Mouse (Mus musculus) lung, adult 2 months (tissue): ENCODE data around the gene Orai3. TPM values are rescaled to one million over a fixed set of nuclear protein-coding genes. Genes with fewer than 3 reads are reported as not detected.
A peak's percentile ranks its signal among the peaks of the same experiment; 100 is the strongest.

ENCODE experiments used
- DNase-seq: peaks from one replicate; pipeline ENCODE4 v3.0.0; 2022
- H3K4me1 ChIP-seq: fragments of 200-500 bp; 2 replicates; pipeline ENCODE4 v1.6.1; 2011; ENCODE audit warnings: low read length; ENCODE audit not compliant: control insufficient read depth, insufficient read depth
- H3K4me3 ChIP-seq: fragments of 200-500 bp; replicated peaks from 2 replicates; pipeline ENCODE3; 2011; ENCODE audit warnings: low read depth, mild to moderate bottlenecking, control low read depth, low read length; ENCODE audit errors: extremely low read depth
- CTCF ChIP-seq: fragments of 200-500 bp; IDR thresholded peaks from 2 replicates; pipeline ENCODE4 v1.5.1; 2011; ENCODE audit warnings: mild to moderate bottlenecking, low read length, control low read depth; ENCODE audit not compliant: insufficient read depth
- POLR2A ChIP-seq: fragments of 200-500 bp; IDR thresholded peaks from 2 replicates; pipeline ENCODE4 v1.6.1; 2011; ENCODE audit warnings: low read depth, mild to moderate bottlenecking, control low read depth, low read length, borderline replicate concordance; ENCODE audit errors: extremely low read depth
- WGBS: fragments of 180-500 bp; shearing (Covaris S2); methylation state at CpG from one replicate; pipeline ENCODE4 v1.1.7; 2018; 5-methylcytosine and 5-hydroxymethylcytosine counted together
- polyA plus RNA-seq: library from polyadenylated mRNA; depleted of rRNA; stranded (reverse); fragments of >200 nt; gene quantifications from 2 replicates; pipeline ENCODE4 v1.2.3, GENCODE M21; 2012

Orai3 gene
- polyA plus RNA-seq, 1 experiment = 45.6 TPM

GRCm38 (mm10) chr7:127808821-127809220 is 39.2 kb downstream of the Orai3 start:
- no peak for DNase-seq
- H3K4me1 ChIP-seq = no peaks in the 10 kb centered on the region
- TF ChIP-seq CTCF (no peak), POLR2A (no peak)
- no peak overlapping the region for H3K4me3 ChIP-seq
- WGBS = 69% methylated on average over 5 of the region's 5 CpGs

- DNase-seq = no peak
- WGBS = 88% methylated on average over 1 of the region's 1 CpGs
- no peak overlapping the region for H3K4me3 ChIP-seq
- TF ChIP-seq CTCF (no peak), POLR2A (no peak)
- H3K4me1 ChIP-seq = no peaks in the 10 kb centered on the region; the same call in 1 of the 2 replicates
Measured at GRCm38 (mm10) chr7:127809846-127810245, 40.2 kb downstream of the Orai3 start.

DNA sequence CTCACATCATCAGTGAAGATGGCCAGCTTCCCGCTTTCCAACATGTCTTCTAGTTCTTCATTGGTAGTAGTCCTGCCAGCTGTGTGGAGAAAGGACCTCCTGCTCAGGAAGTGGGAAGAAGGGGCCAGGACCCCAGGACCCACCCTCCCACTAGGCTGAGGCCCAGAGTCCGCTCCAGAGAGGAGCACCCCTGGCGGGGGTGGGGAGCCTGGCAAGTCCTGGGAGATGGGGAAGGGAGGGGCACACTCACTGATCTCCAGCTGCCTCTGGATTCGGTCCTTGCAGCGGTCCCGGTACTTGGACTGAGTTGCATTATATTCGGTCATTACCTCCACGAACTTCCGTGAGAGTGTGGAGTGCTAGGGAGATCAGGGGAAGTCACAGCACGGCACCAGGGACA is 41.0 kb downstream of the Orai3 start:
- TF ChIP-seq POLR2A (no peak), CTCF (no peak)
- no peaks in the 10 kb centered on the region; the same call in 1 of the 2 replicates for H3K4me1 ChIP-seq
- DNase-seq = no peak
- H3K4me3 ChIP-seq = no peak overlapping the region
- WGBS = 80% methylated on average over 10 of the region's 10 CpGs

DNA sequence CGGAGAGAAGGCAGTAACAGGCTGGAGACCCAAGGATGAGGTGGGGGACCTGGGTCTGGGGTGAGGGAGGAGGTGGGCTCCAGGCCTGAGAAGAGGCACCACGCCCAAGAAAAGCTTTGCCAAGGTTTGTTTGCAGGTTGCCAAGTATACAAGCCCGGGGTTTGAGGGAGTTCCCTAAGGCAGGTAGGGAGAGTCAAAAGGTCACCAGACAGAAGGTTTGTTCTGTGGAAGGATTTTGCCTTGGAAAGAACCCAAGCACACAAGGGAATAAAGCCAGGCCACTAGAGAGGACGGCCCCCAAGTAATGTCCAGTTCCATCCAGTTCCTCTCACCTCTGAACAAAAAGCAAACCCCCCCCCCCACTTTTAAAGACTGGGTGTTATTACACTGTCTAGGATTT is 41.6 kb downstream of the Orai3 start:
- no peak for DNase-seq
- Histone ChIP-seq H3K4me3 (no peak overlapping the region), H3K4me1 (no peaks in the 10 kb centered on the region; the same call in 1 of the 2 replicates)
- TF ChIP-seq POLR2A (no peak), CTCF (no peak)
- 73% methylated on average over 4 of the region's 4 CpGs for WGBS

DNA sequence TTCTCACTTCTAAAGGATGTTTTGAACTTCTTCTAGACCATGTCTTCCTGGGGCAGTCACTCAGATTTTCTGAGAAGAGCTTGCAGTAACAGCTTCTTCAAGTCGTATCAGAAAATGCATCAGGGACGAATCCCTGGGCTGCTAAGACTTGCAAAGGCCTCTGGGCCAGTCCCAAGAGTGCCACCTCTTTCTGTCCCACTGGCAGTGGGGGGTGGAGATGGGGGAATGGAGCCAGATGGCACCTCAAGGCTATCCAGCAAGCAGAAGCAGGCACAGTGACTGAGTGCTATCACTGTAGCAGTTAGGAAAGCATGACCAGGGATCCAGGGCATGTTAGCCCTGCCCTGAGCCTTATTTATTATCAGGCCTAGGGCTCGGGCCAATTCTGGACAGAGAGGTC is 42.7 kb downstream of the Orai3 start:
- H3K4me1 ChIP-seq = no peaks in the 10 kb centered on the region; the same call in 1 of the 2 replicates
- H3K4me3 ChIP-seq = no peak overlapping the region
- TF ChIP-seq CTCF = no peak
- TF ChIP-seq POLR2A = no peak
- no peak for DNase-seq
- 80% methylated on average over 3 of the region's 3 CpGs for WGBS

DNA sequence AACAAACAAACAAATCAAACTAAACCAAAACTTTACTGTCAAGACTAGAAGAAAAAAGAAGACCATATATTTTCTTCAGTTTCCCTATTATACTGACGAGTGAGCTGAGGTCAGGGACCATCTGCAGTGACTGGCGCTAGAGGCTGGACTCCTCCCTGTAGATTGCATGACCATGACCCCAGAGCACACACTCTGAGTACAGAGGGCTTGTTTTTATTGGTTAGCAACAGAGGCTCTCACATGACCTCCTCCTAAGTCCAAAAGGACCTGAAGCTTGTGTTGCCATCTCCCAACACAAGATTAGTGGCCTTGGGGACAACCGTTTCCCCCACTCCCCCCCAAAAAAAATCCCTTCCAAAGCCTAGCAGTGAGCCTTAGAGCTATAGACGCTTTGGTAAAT is 44.2 kb downstream of the Orai3 start:
- no peak for TF ChIP-seq POLR2A
- no peak for TF ChIP-seq CTCF
- no peak overlapping the region for H3K4me3 ChIP-seq
- 43% methylated on average over 4 of the region's 4 CpGs for WGBS
- DNase-seq = no peak
- no peaks in the 10 kb centered on the region; the same call in 1 of the 2 replicates for H3K4me1 ChIP-seq

- 39% methylated on average over 19 of the region's 19 CpGs for WGBS
- peak overlapping the region; percentile 38 for H3K4me3 ChIP-seq
- TF ChIP-seq POLR2A (no peak), CTCF (no peak)
- H3K4me1 ChIP-seq = no peaks in the 10 kb centered on the region; the same call in 1 of the 2 replicates
- DNase-seq = peak; percentile 41
Measured at GRCm38 (mm10) chr7:127814241-127814921, 44.8 kb downstream of the Orai3 start.

DNA sequence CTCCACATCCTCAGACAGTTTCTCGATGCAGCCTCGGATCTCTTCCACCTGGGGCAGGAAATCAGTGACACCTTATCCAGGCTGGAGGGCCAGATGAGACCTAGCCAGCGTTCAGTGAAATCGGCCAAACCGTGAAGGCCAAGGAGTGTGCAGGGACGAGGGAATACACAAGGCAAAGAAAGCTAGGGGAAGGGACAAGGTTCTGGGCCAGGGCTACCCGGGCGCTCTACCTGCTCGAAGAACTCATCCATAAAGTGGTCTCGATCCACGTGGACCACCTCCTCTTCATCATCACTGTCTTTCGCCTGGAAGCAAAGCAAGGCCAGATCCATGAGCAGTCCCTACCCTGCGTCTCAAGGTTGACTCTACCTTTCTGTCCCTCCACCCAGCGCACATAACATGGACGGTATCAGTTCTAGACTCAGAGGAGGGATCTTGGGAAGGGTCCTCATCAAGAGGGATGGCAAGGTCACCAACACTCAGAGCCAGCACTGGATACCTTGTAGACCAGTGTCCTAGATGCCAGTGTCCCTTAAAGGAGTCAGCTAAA is 45.6 kb downstream of the Orai3 start:
- no peaks in the 10 kb centered on the region; the same call in 1 of the 2 replicates for H3K4me1 ChIP-seq
- TF ChIP-seq CTCF (no peak), POLR2A (no peak)
- no peak overlapping the region for H3K4me3 ChIP-seq
- DNase-seq = no peak
- WGBS = 82% methylated on average over 15 of the region's 15 CpGs

GRCm38 (mm10) chr7:127815954-127816821 is 46.6 kb downstream of the Orai3 start:
- TF ChIP-seq CTCF (peak; percentile 66), POLR2A (peak; percentile 35; the same call in 1 of the 2 replicates)
- 48% methylated on average over 15 of the region's 15 CpGs for WGBS
- no peaks in the 10 kb centered on the region; the same call in 1 of the 2 replicates for H3K4me1 ChIP-seq
- H3K4me3 ChIP-seq = no peak overlapping the region
- DNase-seq = peak; percentile 28
